Mouse (Mus musculus): ENCODE data around the gene Krtap20-2.
"Not testable (repeated sequence)": the region's sequence is repeated elsewhere in the genome, so short reads cannot be mapped to it uniquely, and the experiment has no call there.

Krtap20-2 gene

GRCm38 (mm10) chr16:89205561-89205960, at the start of gene Krtap20-2:
Gene Krtap20-2, plus strand, starts transcription at chr16:89205861.
- ChIA-PET POLR2A (no interaction called here), CTCF (no interaction called here)

- CTCF ChIA-PET, result no interaction called here
- POLR2A ChIA-PET, result no interaction called here
These were observed 48.0 kb upstream of the Krtap20-2 start, which contains the start of gene Gm9789 for GRCm38 (mm10) chr16:89157652-89158051. Gene Gm9789, plus strand, starts transcription at chr16:89157952.

DNA sequence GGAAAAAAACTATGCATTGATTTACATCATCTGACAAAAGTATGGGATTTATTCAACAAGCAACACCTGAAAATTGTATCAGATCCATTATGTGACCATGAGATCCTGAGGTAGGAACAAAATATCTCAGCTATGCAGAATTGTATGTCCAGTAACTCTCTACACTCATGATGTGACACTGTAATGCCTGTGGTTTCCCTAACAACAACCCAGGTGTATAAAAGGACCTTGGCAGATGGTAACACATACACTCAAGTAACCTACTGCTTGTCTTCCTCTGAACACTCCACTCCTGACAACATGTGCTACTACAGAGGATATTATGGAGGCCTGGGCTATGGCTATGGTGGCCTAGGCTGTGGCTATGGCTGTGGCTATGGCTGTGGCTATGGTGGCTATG, 36.5 kb upstream of the Krtap20-2 start, which contains the start of gene Gm7735:
Gm7735 (plus strand) TSS at position 301 of the 400 bp plus-strand sequence.
- POLR2A ChIA-PET, result interaction anchor here in 1 of 4 experiments (0.7 kb wide), 1 partner anchor 851 kb away, joined by 3 read pairs; no protein-coding TSS in a partner anchor
- CTCF ChIA-PET, result not testable (repeated sequence)

DNA sequence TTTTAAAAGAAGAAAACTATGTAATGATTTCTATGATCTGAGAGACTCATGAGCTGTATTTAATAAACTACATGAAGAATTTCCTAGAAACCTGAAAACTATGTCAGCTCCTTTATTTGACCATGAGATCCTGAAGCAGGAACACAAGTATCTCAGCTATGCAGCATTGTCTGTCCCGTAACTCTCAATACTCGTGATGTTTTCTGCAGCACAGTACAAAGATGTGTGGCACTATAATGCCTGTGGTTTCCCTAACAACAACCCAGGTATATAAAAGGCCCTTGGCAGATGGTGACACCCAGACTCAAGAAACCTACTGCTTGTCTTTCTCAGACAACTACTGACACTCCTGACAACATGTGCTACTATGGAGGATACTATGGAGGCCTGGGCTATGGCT, 31.2 kb upstream of the Krtap20-2 start, which contains the start of gene 1110057P08Rik:
1110057P08Rik (plus strand) TSS at position 301 of the 400 bp plus-strand sequence.
- ChIA-PET CTCF (no interaction called here), POLR2A (no interaction called here)

DNA sequence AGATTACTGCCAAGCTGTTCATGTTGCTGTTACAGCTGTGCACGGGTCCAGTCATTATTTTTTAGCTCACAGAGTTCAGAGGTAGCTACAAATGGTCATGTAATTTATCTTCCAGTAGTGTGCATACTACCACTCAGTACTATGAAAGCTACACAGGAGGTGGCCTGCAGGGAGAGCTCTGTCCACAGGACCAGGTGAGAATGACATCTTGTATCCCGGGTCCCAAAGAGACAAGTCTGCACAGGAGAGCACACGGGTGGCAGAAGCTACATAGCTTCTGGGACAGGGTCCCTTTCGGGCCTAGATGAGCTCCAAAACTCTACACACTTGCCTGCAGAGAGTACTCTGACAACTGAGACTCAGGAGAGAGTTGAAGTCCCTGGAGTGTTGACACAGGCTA, 17.0 kb upstream of the Krtap20-2 start:
- ChIA-PET CTCF (interaction anchor here in 2 of 4 experiments (0.6 to 1.3 kb wide), 4 partner anchors 10 to 329 kb away, joined by 3 to 7 read pairs (median 4); no protein-coding TSS in a partner anchor), POLR2A (no interaction called here)

Data from embryonic stem cell, embryonic (primary cell).